Mouse (Mus musculus): ENCODE data around the gene Gemin2. TPM values are rescaled to one million over a fixed set of nuclear protein-coding genes. Genes with fewer than 3 reads are reported as not detected.
A peak's percentile ranks its signal among the peaks of the same experiment; 100 is the strongest.

The Gemin2 gene
- polyA plus RNA-seq, 1 experiment from 2014 or later: 7.7 TPM

GRCm38 (mm10) chr12:59011275-59011843 is 1.8 kb upstream of the Gemin2 start:
- H3K36me3 ChIP-seq (ENCODE audit: control insufficient read depth, insufficient read depth): peaks cover 16% of the 10 kb centered on the region
- H3K27me3 ChIP-seq (replicated peaks; ENCODE audit: control insufficient read depth, insufficient read depth, low read length): no peaks in the 10 kb centered on the region
- H3K27ac ChIP-seq (ENCODE audit: low read depth, low read length): peak overlapping the region; percentile 96
- 0 out of 2 replicates have a peak, but pooled peaks cover 3% of the 10 kb centered on the region for H3K4me1 ChIP-seq (replicated peaks; ENCODE audit: control insufficient read depth, insufficient read depth, low read length)
- WGBS: under 1% methylated on average over 25 of the region's 25 CpGs
- H3K9ac ChIP-seq (ENCODE audit: low read depth, low read length): peak overlapping the region; percentile 78
- peak; percentile 83 for ATAC-seq
- no peak for TF ChIP-seq CTCF (IDR thresholded peaks at IDR 0.05; ENCODE audit: low read depth)
- H3K9me3 ChIP-seq (ENCODE audit: control insufficient read depth): no peaks in the 10 kb centered on the region
- peak overlapping the region; percentile 72 for H3K4me3 ChIP-seq (ENCODE audit: low read depth, low read length)
- H3K4me2 ChIP-seq (replicated peaks; ENCODE audit: low read depth): peak overlapping the region; percentile 72

- no peaks in the 10 kb centered on the region for H3K9me3 ChIP-seq (ENCODE audit: control insufficient read depth)
- no peaks in the 10 kb centered on the region for H3K27me3 ChIP-seq (replicated peaks; ENCODE audit: control insufficient read depth, insufficient read depth, low read length)
- under 1% methylated on average over 48 of the region's 48 CpGs for WGBS
- H3K4me1 ChIP-seq (replicated peaks; ENCODE audit: control insufficient read depth, insufficient read depth, low read length): 0 out of 2 replicates have a peak, but pooled peaks cover 3% of the 10 kb centered on the region
- peak within 1 kb of the TSS; percentile 78 for H3K9ac ChIP-seq (ENCODE audit: low read depth, low read length)
- no peak for TF ChIP-seq CTCF (IDR thresholded peaks at IDR 0.05; ENCODE audit: low read depth)
- H3K36me3 ChIP-seq (ENCODE audit: control insufficient read depth, insufficient read depth): peaks cover 13% of the 10 kb centered on the region; the same call in 1 of the 2 replicates
- ATAC-seq: peak; percentile 96
- peak within 1 kb of the TSS; percentile 72 for H3K4me2 ChIP-seq (replicated peaks; ENCODE audit: low read depth)
- H3K4me3 ChIP-seq (ENCODE audit: low read depth, low read length): peak within 1 kb of the TSS; percentile 72
- H3K27ac ChIP-seq (ENCODE audit: low read depth, low read length): peak within 1 kb of the TSS; percentile 96
Measured at GRCm38 (mm10) chr12:59011844-59012709, 1.1 kb upstream of the Gemin2 start, which contains the start of gene Sec23a. TSS of gene Sec23a (minus strand) at chr12:59012017.

- Histone ChIP-seq H3K36me3 (ENCODE audit: control insufficient read depth, insufficient read depth) (0 out of 2 replicates have a peak, but pooled peaks cover 12% of the 10 kb centered on the region), H3K9ac (ENCODE audit: low read depth, low read length) (peak overlapping the region; percentile 55), H3K4me3 (ENCODE audit: low read depth, low read length) (peak overlapping the region; percentile 72), H3K27me3 (replicated peaks; ENCODE audit: control insufficient read depth, insufficient read depth, low read length) (no peaks in the 10 kb centered on the region), H3K9me3 (ENCODE audit: control insufficient read depth) (no peaks in the 10 kb centered on the region), H3K4me2 (replicated peaks; ENCODE audit: low read depth) (peak overlapping the region; percentile 72), H3K4me1 (replicated peaks; ENCODE audit: control insufficient read depth, insufficient read depth, low read length) (0 out of 2 replicates have a peak, but pooled peaks cover 3% of the 10 kb centered on the region), H3K27ac (ENCODE audit: low read depth, low read length) (peak overlapping the region; percentile 78)
- 1% methylated on average over 7 of the region's 7 CpGs for WGBS
- TF ChIP-seq CTCF (IDR thresholded peaks at IDR 0.05; ENCODE audit: low read depth): no peak
- no peak for ATAC-seq
Measured at GRCm38 (mm10) chr12:59012710-59013091, 492 bp upstream of the Gemin2 start.

DNA sequence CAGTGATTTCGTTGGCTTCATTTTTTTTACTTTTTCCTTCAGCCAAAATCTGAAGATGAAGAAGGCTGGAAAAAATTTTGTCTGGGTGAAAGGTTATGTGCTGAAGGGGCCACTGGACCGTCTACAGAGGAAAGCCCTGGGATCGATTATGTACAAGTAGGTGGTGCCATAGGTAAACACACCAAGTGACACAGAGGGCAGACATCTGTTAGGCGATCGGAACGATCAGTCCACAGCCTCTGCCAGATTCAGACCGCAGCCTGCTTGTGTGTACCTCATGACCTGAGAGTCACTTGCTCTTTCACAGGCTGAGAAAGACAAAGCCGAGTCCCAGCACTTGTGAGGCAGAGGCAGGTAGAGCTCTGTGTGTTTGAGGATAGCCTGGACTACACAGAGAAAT is 4.8 kb downstream of the Gemin2 start:
- no peak overlapping the region for H3K4me3 ChIP-seq (ENCODE audit: low read depth, low read length)
- no peaks in the 10 kb centered on the region for H3K4me1 ChIP-seq (replicated peaks; ENCODE audit: control insufficient read depth, insufficient read depth, low read length)
- TF ChIP-seq CTCF (IDR thresholded peaks at IDR 0.05; ENCODE audit: low read depth): no peak
- H3K27ac ChIP-seq (ENCODE audit: low read depth, low read length): no peak overlapping the region
- H3K9ac ChIP-seq (ENCODE audit: low read depth, low read length): no peak overlapping the region
- no peak overlapping the region for H3K4me2 ChIP-seq (replicated peaks; ENCODE audit: low read depth)
- 82% methylated on average over 8 of the region's 8 CpGs for WGBS
- ATAC-seq: no peak
- H3K36me3 ChIP-seq (ENCODE audit: control insufficient read depth, insufficient read depth): peaks cover 30% of the 10 kb centered on the region
- H3K27me3 ChIP-seq (replicated peaks; ENCODE audit: control insufficient read depth, insufficient read depth, low read length): no peaks in the 10 kb centered on the region
- no peaks in the 10 kb centered on the region for H3K9me3 ChIP-seq (ENCODE audit: control insufficient read depth)

- no peak for ATAC-seq
- Histone ChIP-seq H3K4me2 (replicated peaks; ENCODE audit: low read depth) (no peak overlapping the region), H3K27me3 (replicated peaks; ENCODE audit: control insufficient read depth, insufficient read depth, low read length) (no peaks in the 10 kb centered on the region), H3K9ac (ENCODE audit: low read depth, low read length) (no peak overlapping the region), H3K36me3 (ENCODE audit: control insufficient read depth, insufficient read depth) (peaks cover 35% of the 10 kb centered on the region), H3K4me3 (ENCODE audit: low read depth, low read length) (no peak overlapping the region), H3K9me3 (ENCODE audit: control insufficient read depth) (no peaks in the 10 kb centered on the region), H3K4me1 (replicated peaks; ENCODE audit: control insufficient read depth, insufficient read depth, low read length) (no peaks in the 10 kb centered on the region), H3K27ac (ENCODE audit: low read depth, low read length) (no peak overlapping the region)
- WGBS: 90% methylated on average over 2 of the region's 2 CpGs
- TF ChIP-seq CTCF (IDR thresholded peaks at IDR 0.05; ENCODE audit: low read depth): no peak
Measured at GRCm38 (mm10) chr12:59019891-59020290, 6.7 kb downstream of the Gemin2 start.

DNA sequence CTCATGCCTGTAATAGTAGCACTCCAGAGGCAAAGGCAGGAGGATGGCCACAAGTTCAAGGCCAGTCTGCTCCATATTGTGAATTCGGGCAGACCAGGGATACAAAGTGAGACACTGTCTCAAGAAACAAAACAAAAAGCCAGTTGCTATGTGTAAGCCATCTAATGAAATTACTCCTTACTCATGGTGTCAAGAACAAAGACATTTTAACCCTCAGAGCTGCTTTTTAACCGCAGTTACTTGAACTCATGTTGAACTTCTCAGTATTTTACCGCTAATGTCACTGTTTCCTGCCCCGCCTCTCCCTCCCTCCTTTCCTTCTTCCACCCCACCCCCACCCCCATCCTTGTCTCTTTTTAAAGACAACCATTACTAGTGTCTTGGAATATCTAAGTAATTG is 8.1 kb downstream of the Gemin2 start:
- H3K4me2 ChIP-seq (replicated peaks; ENCODE audit: low read depth): no peak overlapping the region
- WGBS: 83% methylated on average over 4 of the region's 4 CpGs
- no peaks in the 10 kb centered on the region for H3K9me3 ChIP-seq (ENCODE audit: control insufficient read depth)
- H3K27me3 ChIP-seq (replicated peaks; ENCODE audit: control insufficient read depth, insufficient read depth, low read length): no peaks in the 10 kb centered on the region
- H3K9ac ChIP-seq (ENCODE audit: low read depth, low read length): no peak overlapping the region
- peaks cover 38% of the 10 kb centered on the region for H3K36me3 ChIP-seq (ENCODE audit: control insufficient read depth, insufficient read depth)
- ATAC-seq: no peak
- H3K4me1 ChIP-seq (replicated peaks; ENCODE audit: control insufficient read depth, insufficient read depth, low read length): no peaks in the 10 kb centered on the region
- H3K27ac ChIP-seq (ENCODE audit: low read depth, low read length): no peak overlapping the region
- no peak overlapping the region for H3K4me3 ChIP-seq (ENCODE audit: low read depth, low read length)
- no peak for TF ChIP-seq CTCF (IDR thresholded peaks at IDR 0.05; ENCODE audit: low read depth)
